Mouse (Mus musculus) cerebellum, adult 2 months (tissue): Measurements from ENCODE around the gene Slc5a1. TPM values are rescaled to one million over a fixed set of nuclear protein-coding genes. Genes with fewer than 3 reads are reported as not detected.

Source experiments
- DNase-seq, 2 experiments: peaks; one replicate each; pipeline ENCODE4 v3.0.0; 2021
- H3K27ac ChIP-seq: fragments of 200-500 bp; 2 replicates; pipeline ENCODE4 v1.5.1; 2012; ENCODE audit warnings: low read length, control low read depth, inconsistent platforms; ENCODE audit not compliant: insufficient read depth
- H3K27me3 ChIP-seq: fragments of 200-500 bp; 2 replicates; pipeline ENCODE4 v1.6.1; 2012; ENCODE audit warnings: inconsistent platforms, mild to moderate bottlenecking, low read length, moderate library complexity; ENCODE audit not compliant: control insufficient read depth, insufficient read depth
- H3K4me1 ChIP-seq: fragments of 200-500 bp; 2 replicates; pipeline ENCODE4 v1.6.1; 2011; ENCODE audit warnings: low read length; ENCODE audit not compliant: control insufficient read depth, insufficient read depth
- H3K4me3 ChIP-seq: fragments of 200-500 bp; replicated peaks from 2 replicates; pipeline ENCODE3; 2011; ENCODE audit warnings: mild to moderate bottlenecking, low read depth, low read length, control low read depth; ENCODE audit not compliant: insufficient read depth
- CTCF ChIP-seq: fragments of 200-500 bp; IDR thresholded peaks from 2 replicates; pipeline ENCODE4 v1.5.1; 2011; ENCODE audit warnings: low read depth, mild to moderate bottlenecking, control low read depth, low read length, moderate library complexity, borderline replicate concordance; ENCODE audit not compliant: insufficient read depth
- POLR2A ChIP-seq: fragments of 200-500 bp; IDR thresholded peaks from 2 replicates; pipeline ENCODE4 v1.6.1; 2011; ENCODE audit warnings: low read length, control low read depth, borderline replicate concordance; ENCODE audit not compliant: insufficient read depth
- WGBS: fragments of 180-500 bp; shearing (Covaris S2); methylation state at CpG from one replicate; pipeline ENCODE4 v1.1.7; 2018; 5-methylcytosine and 5-hydroxymethylcytosine counted together
- polyA plus RNA-seq: library from polyadenylated mRNA; depleted of rRNA; stranded (reverse); fragments of >200 nt; gene quantifications from 2 replicates; pipeline ENCODE4 v1.2.3, GENCODE M21; 2012

The Slc5a1 gene
- polyA plus RNA-seq, 1 experiment: 5.0 TPM

- Histone ChIP-seq H3K27ac (no peak overlapping the region), H3K27me3 (no peaks in the 10 kb centered on the region), H3K4me1 (no peaks in the 10 kb centered on the region), H3K4me3 (no peak overlapping the region)
- 89% methylated on average over 4 of the region's 4 CpGs for WGBS
- TF ChIP-seq POLR2A: no peak
- TF ChIP-seq CTCF: no peak
- no peak for DNase-seq
These were observed 30.1 kb downstream of the Slc5a1 start for GRCm38 (mm10) chr5:33134132-33134531.

GRCm38 (mm10) chr5:33135611-33136010, 31.6 kb downstream of the Slc5a1 start:
- Histone ChIP-seq H3K27ac (no peak overlapping the region), H3K27me3 (no peaks in the 10 kb centered on the region), H3K4me1 (no peaks in the 10 kb centered on the region), H3K4me3 (no peak overlapping the region)
- DNase-seq: no peak
- 83% methylated on average over 5 of the region's 5 CpGs for WGBS
- TF ChIP-seq CTCF (no peak), POLR2A (no peak)

- WGBS: 49% methylated on average over 7 of the region's 7 CpGs
- DNase-seq: peak; percentile 21 to 32
- Histone ChIP-seq H3K4me1 (no peaks in the 10 kb centered on the region; the same call in 1 of the 2 replicates), H3K27ac (no peak overlapping the region), H3K4me3 (no peak overlapping the region), H3K27me3 (no peaks in the 10 kb centered on the region)
- TF ChIP-seq CTCF: peak; percentile 27; the same call in 1 of the 2 replicates
- TF ChIP-seq POLR2A: no peak
These were observed 38.9 kb downstream of the Slc5a1 start for GRCm38 (mm10) chr5:33142790-33143455.

GRCm38 (mm10) chr5:33144025-33144424, 40.0 kb downstream of the Slc5a1 start:
- WGBS: 43% methylated on average over 5 of the region's 5 CpGs
- Histone ChIP-seq H3K27me3 (no peaks in the 10 kb centered on the region), H3K4me3 (no peak overlapping the region), H3K27ac (no peak overlapping the region), H3K4me1 (no peaks in the 10 kb centered on the region; the same call in 1 of the 2 replicates)
- 0 out of 2 replicates have a peak, but pooled peaks have one; percentile 6 for TF ChIP-seq CTCF
- TF ChIP-seq POLR2A: no peak
- no peak for DNase-seq

GRCm38 (mm10) chr5:33146837-33147236, 42.8 kb downstream of the Slc5a1 start:
- TF ChIP-seq POLR2A (no peak), CTCF (no peak)
- H3K27ac ChIP-seq: no peak overlapping the region
- WGBS: 76% methylated on average over 9 of the region's 9 CpGs
- DNase-seq: no peak
- H3K27me3 ChIP-seq: no peaks in the 10 kb centered on the region
- no peak overlapping the region for H3K4me3 ChIP-seq
- H3K4me1 ChIP-seq: no peaks in the 10 kb centered on the region; the same call in 1 of the 2 replicates

- no peak overlapping the region for H3K4me3 ChIP-seq
- TF ChIP-seq POLR2A (no peak), CTCF (no peak)
- no peak overlapping the region for H3K27ac ChIP-seq
- peak; percentile 11 to 25 for DNase-seq
- 25% methylated on average over 6 of the region's 6 CpGs for WGBS
- H3K4me1 ChIP-seq: no peaks in the 10 kb centered on the region; the same call in 1 of the 2 replicates
- no peaks in the 10 kb centered on the region for H3K27me3 ChIP-seq
These were observed 43.7 kb downstream of the Slc5a1 start for GRCm38 (mm10) chr5:33147691-33148090.

- Histone ChIP-seq H3K27ac (no peak overlapping the region), H3K4me3 (no peak overlapping the region), H3K27me3 (no peaks in the 10 kb centered on the region), H3K4me1 (no peaks in the 10 kb centered on the region)
- TF ChIP-seq CTCF (no peak), POLR2A (no peak)
- 56% methylated on average over 7 of the region's 7 CpGs for WGBS
- no peak for DNase-seq
These were observed 89.5 kb downstream of the Slc5a1 start for GRCm38 (mm10) chr5:33193567-33193966.

- H3K27me3 ChIP-seq: no peaks in the 10 kb centered on the region
- TF ChIP-seq CTCF (no peak), POLR2A (no peak)
- H3K27ac ChIP-seq: no peak overlapping the region
- no peak overlapping the region for H3K4me3 ChIP-seq
- WGBS: 63% methylated on average over 9 of the region's 9 CpGs
- H3K4me1 ChIP-seq: no peaks in the 10 kb centered on the region
- no peak for DNase-seq
These were observed 91.3 kb downstream of the Slc5a1 start for GRCm38 (mm10) chr5:33195246-33195852.
